Mouse (Mus musculus) spleen, adult 2 months (tissue): ENCODE results near the gene Ptpn1. TPM values are rescaled to one million over a fixed set of nuclear protein-coding genes. Genes with fewer than 3 reads are reported as not detected.

Experiments used
- DNase-seq, 2 experiments: peaks; one replicate each; pipeline versions ENCODE4 v3.0.0 to v3.0.0-alpha.2; 2012 to 2021; ENCODE audit warnings: low spot score in 2 of 2, low read depth in 1 of 2
- H3K27ac ChIP-seq: fragments of 200-500 bp; 2 replicates; pipeline ENCODE4 v1.5.1; 2012; ENCODE audit warnings: low read length, inconsistent platforms; ENCODE audit not compliant: insufficient read depth
- H3K27me3 ChIP-seq: fragments of 200-500 bp; 2 replicates; pipeline ENCODE4 v1.6.1; 2012; ENCODE audit warnings: mild to moderate bottlenecking, moderate library complexity, low read length, inconsistent platforms; ENCODE audit not compliant: control insufficient read depth, insufficient read depth
- H3K36me3 ChIP-seq: fragments of 200-500 bp; 2 replicates; pipeline ENCODE4 v1.6.1; 2012; ENCODE audit warnings: mild to moderate bottlenecking, low read length, inconsistent platforms; ENCODE audit not compliant: control insufficient read depth, insufficient read depth
- H3K4me1 ChIP-seq: fragments of 200-500 bp; 2 replicates; pipeline ENCODE4 v1.6.1; 2011; ENCODE audit warnings: inconsistent platforms; ENCODE audit not compliant: control insufficient read depth, insufficient read depth, insufficient read length
- H3K4me3 ChIP-seq: fragments of 200-500 bp; 2 replicates; pipeline ENCODE4 v1.5.1; 2011; ENCODE audit warnings: mild to moderate bottlenecking, inconsistent platforms; ENCODE audit not compliant: insufficient read depth, insufficient read length; ENCODE audit errors: extremely low read depth
- CTCF ChIP-seq: fragments of 200-500 bp; IDR thresholded peaks from 2 replicates; pipeline ENCODE4 v1.5.1; 2011; ENCODE audit warnings: mild to moderate bottlenecking, inconsistent platforms; ENCODE audit not compliant: insufficient read depth, insufficient read length, insufficient replicate concordance; ENCODE audit errors: extremely low read depth
- POLR2A ChIP-seq: fragments of 200-500 bp; IDR thresholded peaks from 2 replicates; pipeline ENCODE4 v1.6.1; 2011; ENCODE audit warnings: low read depth, low read length, inconsistent platforms
- WGBS: fragments of 180-500 bp; shearing (Covaris S2); methylation state at CpG from one replicate; pipeline ENCODE4 v1.1.7; 2018; 5-methylcytosine and 5-hydroxymethylcytosine counted together
- polyA plus RNA-seq: library from polyadenylated mRNA; depleted of rRNA; stranded (reverse); fragments of >200 nt; gene quantifications from 2 replicates; pipeline ENCODE4 v1.2.3, GENCODE M21; 2012

The Ptpn1 gene
- polyA plus RNA-seq, 1 experiment, result 83.8 TPM

DNA sequence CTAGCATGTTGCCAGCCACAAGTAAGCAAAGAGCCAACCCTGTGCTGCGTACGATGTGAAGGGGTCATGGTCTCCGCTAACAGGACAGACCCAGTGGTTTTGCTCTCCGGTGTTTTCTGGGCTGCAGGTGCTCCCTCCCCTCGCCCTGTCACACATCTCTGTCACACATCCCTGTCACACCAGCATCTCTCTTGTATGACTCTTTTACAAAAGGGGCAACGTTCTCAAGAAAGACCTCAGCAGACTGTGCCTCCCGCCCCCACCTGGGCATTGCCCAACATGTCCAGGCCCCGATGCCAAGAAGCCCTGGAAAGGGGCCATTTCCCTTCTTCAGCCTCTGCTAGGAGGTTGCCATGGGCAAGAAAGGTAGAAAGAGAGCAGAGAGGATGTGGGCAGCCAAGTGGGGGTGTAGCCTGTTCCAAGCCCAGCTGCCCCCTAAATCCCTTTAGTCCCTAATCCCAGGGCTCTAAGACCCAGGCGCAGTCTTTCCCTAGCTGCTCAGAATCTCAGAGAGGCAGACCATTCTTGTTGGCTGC lies 10.8 kb upstream of the Ptpn1 start:
- H3K36me3 ChIP-seq, result no peaks in the 10 kb centered on the region
- H3K4me1 ChIP-seq, result peaks cover 8% of the 10 kb centered on the region
- H3K27me3 ChIP-seq, result no peaks in the 10 kb centered on the region
- H3K27ac ChIP-seq, result no peak overlapping the region
- 86% methylated on average over 9 of the region's 9 CpGs for WGBS
- DNase-seq, result no peak
- no peak for TF ChIP-seq CTCF
- no peak for TF ChIP-seq POLR2A
- H3K4me3 ChIP-seq, result no peak overlapping the region

DNA sequence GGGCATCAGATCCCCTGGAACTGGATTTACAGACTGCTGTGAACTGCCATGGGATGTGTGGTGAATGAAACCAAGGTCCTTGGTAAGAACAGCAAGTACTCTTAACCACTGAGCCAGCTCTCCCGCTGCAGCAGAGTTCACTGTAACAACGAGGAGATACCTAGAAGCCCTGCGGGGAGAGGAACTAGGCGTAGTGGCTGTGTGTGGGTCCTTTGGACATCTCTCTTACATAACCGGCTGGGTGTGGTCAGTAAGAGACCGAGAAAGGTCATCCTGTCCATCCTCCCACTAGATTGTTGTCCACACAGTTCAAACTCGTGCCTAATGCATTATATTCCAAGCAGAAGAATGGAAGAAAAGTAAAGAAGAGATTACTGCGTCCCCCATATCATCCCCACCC lies 10.0 kb upstream of the Ptpn1 start:
- H3K4me1 ChIP-seq, result peaks cover 10% of the 10 kb centered on the region
- no peaks in the 10 kb centered on the region for H3K27me3 ChIP-seq
- H3K4me3 ChIP-seq, result no peak overlapping the region
- WGBS, result 72% methylated on average over 8 of the region's 8 CpGs
- no peak for TF ChIP-seq POLR2A
- no peak for TF ChIP-seq CTCF
- no peak for DNase-seq
- H3K36me3 ChIP-seq, result no peaks in the 10 kb centered on the region
- H3K27ac ChIP-seq, result no peak overlapping the region

DNA sequence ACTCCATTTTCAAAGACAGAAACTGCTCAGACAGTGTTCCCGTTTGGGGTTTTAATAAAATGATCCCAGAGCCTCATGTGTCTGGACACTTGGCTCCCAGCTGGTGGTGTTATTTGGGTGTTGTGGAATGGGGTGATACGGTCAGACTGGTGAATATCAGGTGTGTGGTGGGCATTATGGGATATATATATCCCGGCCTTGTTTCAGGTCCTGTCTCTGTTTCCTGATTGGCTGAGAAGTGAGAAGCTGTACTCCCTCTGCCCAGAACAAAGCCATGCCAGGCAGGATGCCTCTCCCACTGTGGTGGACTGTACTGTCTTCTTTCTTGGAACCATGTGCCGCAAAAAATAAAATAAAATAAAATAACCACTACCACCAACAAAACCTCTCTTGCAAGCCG lies 7.8 kb upstream of the Ptpn1 start:
- H3K27me3 ChIP-seq, result no peaks in the 10 kb centered on the region
- 87% methylated on average over 5 of the region's 5 CpGs for WGBS
- no peaks in the 10 kb centered on the region for H3K36me3 ChIP-seq
- no peak for DNase-seq
- H3K4me1 ChIP-seq, result peaks cover 10% of the 10 kb centered on the region
- no peak overlapping the region for H3K4me3 ChIP-seq
- TF ChIP-seq CTCF (no peak), POLR2A (no peak)
- H3K27ac ChIP-seq, result peak overlapping the region; percentile 94; the same call in 1 of the 2 replicates

DNA sequence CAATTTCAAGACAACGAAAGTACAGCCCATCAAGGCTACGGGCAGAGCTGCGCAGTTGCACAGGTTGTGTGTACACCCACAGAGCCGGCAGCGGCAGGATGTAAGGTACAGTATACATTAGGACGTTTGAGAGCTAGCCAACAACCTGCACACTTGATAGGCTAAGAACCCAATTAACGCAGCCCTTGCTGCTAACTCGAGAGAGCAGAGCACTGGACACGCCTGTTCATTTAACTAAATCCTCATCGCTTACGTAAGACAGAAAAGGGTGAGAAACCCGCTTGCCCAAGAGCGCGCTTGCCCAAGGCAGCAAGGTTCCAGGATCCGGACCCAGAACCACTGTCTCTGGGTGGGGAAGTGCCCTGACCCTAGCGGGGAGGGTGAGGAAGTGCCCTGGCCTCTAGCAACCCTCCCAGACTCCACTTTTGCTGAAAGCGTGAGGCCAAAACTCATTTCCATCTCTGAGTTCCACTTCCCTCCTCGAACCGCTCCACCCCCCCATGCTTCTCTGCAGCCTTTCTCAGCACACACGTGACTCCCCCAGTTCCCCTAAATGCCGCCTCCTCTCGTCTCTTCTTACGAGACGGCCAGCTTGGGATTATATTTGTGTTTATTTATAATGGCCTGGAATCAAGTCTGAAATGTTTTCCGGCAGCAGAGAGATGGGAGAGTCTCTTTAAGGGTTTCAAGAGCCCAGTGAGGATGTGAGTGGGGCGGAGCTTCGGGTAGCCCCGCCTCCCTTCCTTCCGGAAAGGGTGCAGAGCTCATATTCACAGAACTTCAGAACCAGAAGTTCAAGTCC lies 6.9 kb upstream of the Ptpn1 start:
- no peaks in the 10 kb centered on the region for H3K36me3 ChIP-seq
- TF ChIP-seq CTCF (peak; percentile 46; the same call in 1 of the 2 replicates), POLR2A (peak; percentile 35; the same call in 1 of the 2 replicates)
- H3K4me3 ChIP-seq, result peak overlapping the region; percentile 46
- H3K27me3 ChIP-seq, result no peaks in the 10 kb centered on the region
- peak; percentile 84 to 91 for DNase-seq
- 3% methylated on average over 29 of the region's 29 CpGs for WGBS
- peaks cover 10% of the 10 kb centered on the region for H3K4me1 ChIP-seq
- H3K27ac ChIP-seq, result peak overlapping the region; percentile 94

DNA sequence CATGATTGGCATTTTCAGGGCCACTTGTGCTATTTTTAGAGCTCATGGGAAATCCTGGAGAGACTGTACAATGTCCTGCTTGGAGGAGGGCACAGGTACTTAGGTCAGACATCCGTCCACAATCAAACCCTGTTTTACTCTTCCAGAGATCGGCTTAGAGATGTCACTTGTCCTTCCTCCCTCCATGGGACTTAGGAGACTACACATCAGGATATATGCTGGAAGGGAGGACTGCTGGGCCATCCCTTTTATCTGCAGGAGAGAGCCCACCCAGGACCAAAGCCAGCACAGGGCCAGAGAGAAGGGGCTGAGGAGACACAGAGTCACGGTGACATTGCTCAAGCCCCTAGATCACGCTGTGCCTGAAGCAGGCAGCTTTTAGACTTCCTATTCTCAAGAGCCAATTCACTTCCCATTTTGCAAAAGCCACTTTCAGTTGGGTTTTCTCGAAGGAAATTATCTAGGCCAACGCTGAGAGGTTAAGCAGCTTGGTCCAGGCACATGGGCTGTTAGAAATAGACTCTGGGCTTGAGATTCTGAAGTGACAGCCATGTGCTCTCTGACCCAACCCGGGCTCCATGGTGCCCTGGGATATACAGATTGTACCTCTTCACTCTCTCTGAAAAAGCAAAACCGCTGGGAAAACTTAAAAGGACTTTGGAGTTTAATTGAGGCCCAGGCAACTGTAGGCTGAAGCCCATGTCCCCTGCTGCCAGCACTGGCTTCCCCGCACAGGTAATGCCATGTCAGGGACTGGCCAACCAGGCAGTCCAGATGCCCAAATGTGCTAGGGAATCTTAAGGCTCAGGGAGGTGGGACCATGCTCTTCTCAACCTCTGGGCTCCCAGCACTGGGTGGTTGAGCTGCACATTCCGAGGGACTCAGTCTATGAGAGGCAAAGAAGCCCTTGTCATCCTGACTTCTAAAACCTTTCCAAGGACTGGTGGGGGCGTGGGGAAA lies 5.7 kb upstream of the Ptpn1 start:
- 63% methylated on average over 11 of the region's 11 CpGs for WGBS
- H3K4me1 ChIP-seq, result peaks cover 10% of the 10 kb centered on the region

DNA sequence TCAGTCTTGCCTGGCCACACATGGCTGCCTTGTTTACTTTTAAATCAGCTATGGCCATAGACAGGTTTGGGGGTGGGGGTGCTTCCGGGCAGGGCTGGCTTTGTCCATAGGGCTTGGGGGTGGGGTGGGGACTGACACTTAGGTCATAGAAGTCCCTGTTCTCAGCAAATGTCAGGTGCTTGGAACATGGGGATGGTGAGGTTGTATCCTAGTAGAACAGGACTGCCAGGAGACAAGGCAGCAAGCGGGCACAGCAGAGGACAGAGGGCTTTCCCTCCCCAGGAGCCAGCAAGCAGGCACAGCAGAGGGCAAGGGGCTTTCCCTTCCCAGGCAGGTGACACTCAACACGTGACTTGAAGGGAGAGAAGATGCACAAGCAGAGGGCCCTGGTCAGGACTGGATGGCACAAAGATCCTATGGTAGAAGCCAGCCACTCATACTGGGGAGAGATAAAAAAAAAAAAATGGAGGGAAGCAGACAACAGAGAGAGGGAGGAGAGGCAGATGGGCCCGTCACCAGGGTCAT lies 3.8 kb upstream of the Ptpn1 start:
- DNase-seq, result no peak
- no peaks in the 10 kb centered on the region for H3K27me3 ChIP-seq
- no peaks in the 10 kb centered on the region for H3K36me3 ChIP-seq
- no peak overlapping the region for H3K27ac ChIP-seq
- TF ChIP-seq CTCF (no peak), POLR2A (no peak)
- H3K4me3 ChIP-seq, result no peak overlapping the region
- H3K4me1 ChIP-seq, result peaks cover 14% of the 10 kb centered on the region
- 64% methylated on average over 4 of the region's 4 CpGs for WGBS

More for the DNA sequence above, 5.7 kb upstream of the Ptpn1 start:
- DNase-seq, result no peak
- TF ChIP-seq POLR2A, result no peak
- no peak for TF ChIP-seq CTCF
- peak overlapping the region; percentile 94 for H3K27ac ChIP-seq
- no peaks in the 10 kb centered on the region for H3K27me3 ChIP-seq
- H3K36me3 ChIP-seq, result no peaks in the 10 kb centered on the region
- no peak overlapping the region for H3K4me3 ChIP-seq
